Mouse (Mus musculus) spleen, postnatal 36 days (tissue): ENCODE measurements at regions not wholly inside any gene's neighbourhood (a gene's known extent, or its start where the extent isn't known, plus 50 kb on each side); places are given as distances from the start of the nearest gene placed in this dataset.

Experiments used
- DNase-seq, 2 experiments: peaks; one replicate each; pipeline ENCODE4 v3.0.0; 2022; ENCODE audit warnings: low spot score in 2 of 2, mixed read lengths in 1 of 2

DNA sequence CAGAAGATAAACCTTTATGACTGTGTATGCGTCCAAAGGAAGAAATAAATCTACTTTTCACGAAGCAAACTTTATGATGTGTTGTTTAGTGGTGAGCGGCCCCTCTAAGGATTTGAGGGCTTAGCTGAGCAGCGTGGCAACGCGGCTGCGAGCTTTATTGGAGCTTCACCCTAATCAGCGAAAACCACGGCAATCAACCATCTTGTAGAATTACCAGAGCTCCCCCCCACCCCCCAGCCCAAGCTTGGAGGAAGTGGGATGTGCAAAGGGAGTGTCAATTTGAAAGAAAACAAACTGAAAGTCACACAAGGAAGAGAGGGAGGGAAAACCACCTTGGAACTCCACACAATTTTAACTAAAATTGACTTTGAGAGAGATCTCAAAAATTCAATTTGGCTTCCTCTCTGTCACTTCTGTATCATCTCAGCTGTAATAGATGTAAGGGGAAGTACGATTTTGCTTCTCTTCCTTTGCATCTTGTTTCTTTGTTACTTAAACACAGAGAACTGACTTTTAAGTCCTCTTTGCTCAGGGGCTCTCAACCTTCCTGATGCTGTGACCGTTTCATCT, 229.1 kb upstream of the Satb1 start:
- no peak for DNase-seq

DNA sequence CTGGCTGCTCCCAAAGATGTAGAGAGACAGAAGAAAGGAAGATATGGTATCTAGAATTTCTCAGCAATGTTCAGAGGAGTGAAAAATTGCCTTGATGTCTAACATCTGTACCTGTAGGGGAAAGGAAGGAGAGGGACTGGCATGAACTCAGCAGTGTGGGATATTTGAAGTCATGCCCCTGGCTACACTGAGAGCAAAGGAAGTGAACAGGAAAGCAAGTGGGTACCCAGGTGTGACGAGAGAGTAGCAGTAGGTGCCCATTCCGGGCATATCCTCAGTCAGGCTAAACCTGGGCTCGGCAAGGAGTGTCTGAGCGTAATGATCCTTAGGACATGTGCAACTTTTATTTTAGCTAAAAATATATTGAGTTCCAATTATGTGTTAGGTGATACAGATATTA, 203.4 kb upstream of the Satb1 start:
- DNase-seq, result no peak

DNA sequence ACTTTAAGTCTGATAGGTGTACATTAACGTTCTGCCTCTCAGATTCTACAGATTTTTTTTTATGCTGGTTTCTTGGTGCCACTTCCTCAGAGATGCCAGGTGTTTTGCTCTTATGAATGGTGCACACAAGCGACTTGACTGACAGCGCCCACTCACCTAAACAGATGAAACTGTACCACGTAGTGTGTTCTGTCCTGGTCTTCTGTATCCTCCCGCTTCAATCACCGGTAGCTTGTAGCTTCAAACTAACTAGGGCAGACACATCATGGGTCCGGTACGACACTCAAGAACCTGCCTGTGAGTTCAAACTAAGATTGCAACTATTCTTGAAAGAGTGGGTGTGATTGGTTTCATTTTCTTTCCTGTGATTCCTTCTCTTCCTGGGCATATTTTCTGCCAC, 198.0 kb upstream of the Satb1 start:
- no peak for DNase-seq

DNA sequence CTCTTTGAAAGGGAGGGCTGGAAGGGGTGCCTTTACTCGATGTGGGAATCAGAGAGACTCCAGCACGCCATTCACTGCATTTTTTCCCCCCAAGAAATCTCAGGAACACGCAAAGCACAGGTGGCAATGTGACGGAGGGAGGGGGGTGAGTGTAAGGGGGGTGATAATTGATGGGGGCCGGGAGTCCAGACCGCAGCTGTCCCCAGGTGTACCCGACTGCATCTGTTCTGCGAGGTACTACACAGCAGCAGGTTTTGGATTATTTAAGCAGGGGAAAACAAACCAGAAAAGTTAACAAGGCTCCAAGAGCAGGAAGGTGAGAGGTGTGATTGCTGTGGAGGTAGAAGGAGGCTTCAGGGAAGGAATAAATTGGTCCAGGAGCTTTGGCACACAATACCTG, 153.8 kb upstream of the Satb1 start:
- no peak for DNase-seq

GRCm38 (mm10) chr17:51986212-51986611, 153.1 kb upstream of the Satb1 start:
- no peak for DNase-seq

GRCm38 (mm10) chr17:51979126-51979525, 146.0 kb upstream of the Satb1 start:
- no peak for DNase-seq

- peak in 1 of 2 experiments; percentile 8 for DNase-seq
These were observed 138.4 kb upstream of the Satb1 start for GRCm38 (mm10) chr17:51971444-51971843.

DNA sequence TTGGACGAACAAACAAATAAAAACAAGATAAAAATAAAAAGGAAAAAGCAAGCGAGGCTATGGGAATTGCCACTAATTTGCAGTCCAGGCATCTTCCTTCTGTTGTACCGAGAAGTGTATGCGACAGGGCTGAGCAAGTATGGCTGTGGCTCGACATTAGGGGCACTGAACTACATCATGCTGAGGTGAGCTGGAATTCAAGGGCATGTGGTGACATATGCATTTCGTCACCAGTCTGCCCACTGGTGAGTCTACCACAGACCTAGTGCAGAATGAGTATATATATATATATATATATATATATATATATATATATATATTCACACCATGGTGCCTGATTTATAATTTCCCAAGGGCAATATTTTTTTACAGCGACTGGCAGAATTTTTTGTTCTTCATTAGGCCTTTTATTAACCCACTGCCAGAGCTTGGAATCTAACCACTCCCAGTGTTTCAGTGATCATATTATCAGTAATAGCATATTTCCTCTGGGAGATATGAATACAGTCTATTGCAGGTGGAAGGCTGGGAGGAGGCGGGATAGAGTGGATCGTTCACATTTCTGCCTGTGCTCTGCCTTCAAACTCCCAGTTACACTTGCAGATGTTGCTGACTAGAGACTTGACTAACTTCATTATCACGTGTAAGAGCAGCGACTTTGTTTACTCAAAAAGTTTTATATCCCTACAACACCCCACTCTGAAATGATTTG, 133.6 kb upstream of the Satb1 start:
- no peak for DNase-seq

- no peak for DNase-seq
These were observed 129.5 kb upstream of the Satb1 start for GRCm38 (mm10) chr17:51962529-51963110.

GRCm38 (mm10) chr17:51961337-51961736, 128.2 kb upstream of the Satb1 start:
- no peak for DNase-seq

- no peak for DNase-seq
These were observed 123.2 kb upstream of the Satb1 start for GRCm38 (mm10) chr17:51956275-51956674.

DNA sequence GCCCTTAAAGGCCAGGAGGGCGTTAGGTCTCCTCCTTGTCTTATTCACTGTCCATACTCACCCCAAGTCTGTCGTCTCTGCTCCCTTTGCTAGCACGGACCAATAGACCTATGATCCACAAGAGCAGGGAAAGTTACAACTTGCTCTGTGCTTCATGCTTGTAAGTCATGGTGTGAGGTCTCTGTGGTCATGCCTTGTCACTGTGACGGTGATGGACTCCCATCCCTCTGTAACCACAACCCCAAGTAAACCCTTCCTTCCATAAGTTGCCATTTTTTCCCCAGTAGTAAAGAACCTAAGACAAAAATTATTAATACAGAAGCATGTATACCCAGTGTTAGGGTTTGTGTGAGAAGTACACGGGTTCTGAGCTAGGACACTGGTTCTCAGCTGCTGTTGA, 104.6 kb upstream of the Satb1 start:
- no peak for DNase-seq

GRCm38 (mm10) chr17:51936071-51936470, 103.0 kb upstream of the Satb1 start:
- no peak for DNase-seq

GRCm38 (mm10) chr17:51926392-51926791, 93.3 kb upstream of the Satb1 start:
- no peak for DNase-seq

- DNase-seq, result no peak
These were observed 73.9 kb upstream of the Satb1 start for GRCm38 (mm10) chr17:51907031-51907430.

- no peak for DNase-seq
These were observed 73.3 kb upstream of the Satb1 start for GRCm38 (mm10) chr17:51906418-51906817.

DNA sequence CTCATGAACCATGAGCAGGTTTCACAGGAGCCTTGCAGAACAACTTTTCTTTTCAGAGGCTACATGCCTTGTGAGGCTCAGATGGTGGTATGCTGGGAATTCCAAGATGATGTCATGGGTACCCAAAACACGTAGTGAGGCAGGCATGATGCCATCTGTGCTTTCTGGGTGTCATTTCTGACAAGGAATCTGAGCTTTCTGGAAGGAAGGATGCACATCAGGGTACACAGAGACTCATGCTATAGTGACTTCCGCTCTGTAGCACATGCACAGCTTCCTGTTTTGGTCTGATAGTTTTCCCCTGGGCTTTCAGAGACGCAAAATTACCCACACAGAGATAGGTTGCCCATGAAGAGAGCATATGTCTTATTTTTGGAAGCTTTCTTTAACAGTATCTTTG, 70.8 kb upstream of the Satb1 start:
- peak; percentile 82 to 86 for DNase-seq

GRCm38 (mm10) chr17:51899376-51899775, 66.3 kb upstream of the Satb1 start:
- no peak for DNase-seq

DNA sequence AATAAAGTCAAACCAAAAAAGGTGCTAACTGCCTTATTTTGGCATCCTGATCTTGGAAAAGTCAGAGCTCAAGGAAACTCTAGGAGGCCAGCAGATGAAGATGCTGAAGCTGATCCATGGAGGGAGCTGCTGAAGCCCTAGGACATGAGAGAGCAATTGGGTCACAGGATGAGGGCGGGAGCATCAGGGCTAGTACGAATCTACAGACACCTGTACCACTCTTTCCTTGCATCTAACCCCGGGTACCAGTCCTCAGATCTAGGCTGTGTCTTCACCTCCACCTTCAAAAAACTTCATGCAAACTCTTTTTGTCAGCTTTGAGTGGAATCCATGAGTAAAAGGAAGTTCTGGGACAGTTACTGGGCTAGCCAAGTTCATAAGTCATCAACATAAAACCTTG, 63.1 kb upstream of the Satb1 start:
- DNase-seq, result no peak

DNA sequence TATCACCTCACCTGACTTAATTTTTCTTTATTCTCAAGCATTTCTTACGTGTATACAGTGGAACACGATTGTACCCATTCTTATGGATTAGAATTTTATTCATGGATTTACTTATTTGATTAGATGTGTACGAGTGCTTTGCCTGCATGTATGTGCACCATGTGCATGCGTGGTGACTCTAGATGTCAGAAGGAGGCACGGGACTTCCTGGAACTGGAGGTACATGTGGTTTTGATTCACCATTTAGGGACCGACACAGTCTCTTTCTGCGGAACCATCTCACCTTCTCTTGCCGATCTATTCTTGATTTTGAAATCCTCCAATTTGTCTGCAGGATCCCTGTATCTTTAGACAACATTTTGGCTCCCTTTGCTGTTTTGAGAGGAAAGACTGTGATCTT, 61.2 kb upstream of the Satb1 start:
- no peak for DNase-seq

DNA sequence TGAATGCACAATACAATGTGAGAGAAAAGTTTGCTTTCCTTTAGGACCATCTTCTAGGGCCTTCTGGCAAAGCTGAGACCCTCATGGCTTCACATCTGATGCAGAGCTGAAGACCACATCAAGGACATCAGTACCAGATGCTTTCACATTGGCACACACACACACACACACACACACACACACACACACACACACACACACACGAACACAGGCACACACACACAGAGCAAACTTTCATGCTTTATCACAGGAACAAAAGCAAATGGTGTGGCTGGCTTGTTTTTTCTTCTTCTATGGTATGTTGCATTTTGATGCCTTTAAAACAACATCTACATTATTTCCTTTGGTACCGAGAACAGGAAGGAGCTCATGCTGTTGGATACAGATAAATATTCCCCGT, 59.8 kb upstream of the Satb1 start:
- no peak for DNase-seq

- DNase-seq, result no peak
These were observed 59.1 kb upstream of the Satb1 start for GRCm38 (mm10) chr17:51892159-51892558.
